In genomic region chr4:104555408-104555807, GRCm38 (mm10) we compare ENCODE assay signal across 16 mouse cellular contexts.
DNase-seq lines count a peak whose midpoint lies in the region; ATAC-seq and TF ChIP-seq lines count a peak whose summit lies in the region.
"Had no signal": no experiment of that assay in that cellular context is flagged by ENCODE, and none has a peak within 500 bp of the region (broad histone marks: within the 10 kb centered on the region; RNA-seq: fewer than 3 reads in every experiment).

No protein-coding gene starts in this region.

- H3K36me3 ChIP-seq in kidney, adult 2 months (ENCODE audit: control insufficient read depth, insufficient read depth, low read length): no peaks in the 10 kb centered on the region
- no peaks in the 10 kb centered on the region for H3K36me3 ChIP-seq in hindbrain, embryonic 11.5 days (ENCODE audit: control insufficient read depth, insufficient read depth, low read length)
- H3K36me3 ChIP-seq in limb, embryonic 12.5 days: no peaks in the 10 kb centered on the region
- H3K36me3 ChIP-seq: embryonic facial prominence, embryonic 13.5 days; heart, embryonic 15.5 days had no signal

- peak; percentile 7 for DNase-seq in kidney, adult 2 months
- no peak for DNase-seq in kidney, adult 18-20 months
- peak; percentile 42 for DNase-seq in brain, embryonic 14.5 days (ENCODE audit: low read depth)
- DNase-seq in hindbrain, embryonic 11.5 days (ENCODE audit: low spot score): peak; percentile 42
- no peak for DNase-seq in natural killer cell, adult 2 months (ENCODE audit: low spot score in 2 of 2)
- DNase-seq in left cerebral cortex, postnatal 10 days (ENCODE audit: extremely low spot score in 1 of 2, low spot score in 2 of 2): no peak
- no peak for DNase-seq in cerebellum, adult 9-10 months
- DNase-seq: gastrocnemius, postnatal 36 days; lung, postnatal 36 days; thymus, postnatal 36 days had no signal

- H3K4me2 ChIP-seq in hindbrain, embryonic 11.5 days (replicated peaks; ENCODE audit: low read depth, low read length): no peak overlapping the region
- no peak overlapping the region for H3K4me2 ChIP-seq in limb, embryonic 12.5 days
- H3K4me2 ChIP-seq: embryonic facial prominence, embryonic 13.5 days; heart, embryonic 15.5 days had no signal

- no peak overlapping the region for H3K9ac ChIP-seq in hindbrain, embryonic 11.5 days (ENCODE audit: low read depth, low read length)
- H3K9ac ChIP-seq in limb, embryonic 12.5 days (replicated peaks): no peak overlapping the region
- H3K9ac ChIP-seq: embryonic facial prominence, embryonic 13.5 days; heart, embryonic 15.5 days had no signal

- 30% methylated on average over 2 of the region's 2 CpGs for WGBS in kidney, adult 2 months
- WGBS in hindbrain, embryonic 11.5 days: 47% methylated on average over 2 of the region's 2 CpGs
- WGBS in limb, embryonic 12.5 days: 30% methylated on average over 2 of the region's 2 CpGs

- no peaks in the 10 kb centered on the region for H3K4me1 ChIP-seq in kidney, adult 2 months (ENCODE audit: control insufficient read depth, insufficient read depth, low read length)
- H3K4me1 ChIP-seq in hindbrain, embryonic 11.5 days (replicated peaks; ENCODE audit: control insufficient read depth, insufficient read depth, low read length): no peaks in the 10 kb centered on the region
- H3K4me1 ChIP-seq in limb, embryonic 12.5 days (replicated peaks): peaks cover 24% of the 10 kb centered on the region
- H3K4me1 ChIP-seq: heart, embryonic 15.5 days had no signal

- intact Hi-C loops in left cerebral cortex, postnatal 10 days (cut with DNase I): no loop called here

- no peak overlapping the region for H3K4me3 ChIP-seq in kidney, adult 2 months (ENCODE audit: insufficient read depth, low read depth, low read length)
- no peak overlapping the region for H3K4me3 ChIP-seq in hindbrain, embryonic 11.5 days (ENCODE audit: low read depth, low read length)
- H3K4me3 ChIP-seq in limb, embryonic 12.5 days (replicated peaks): no peak overlapping the region
- H3K4me3 ChIP-seq: embryonic facial prominence, embryonic 13.5 days; heart, embryonic 15.5 days; myocyte had no signal

- H3K27ac ChIP-seq in kidney, adult 2 months (ENCODE audit: insufficient read depth, low read depth, low read length): no peak overlapping the region
- H3K27ac ChIP-seq in hindbrain, embryonic 11.5 days (ENCODE audit: low read depth, low read length): no peak overlapping the region
- H3K27ac ChIP-seq in limb, embryonic 12.5 days: no peak overlapping the region
- H3K27ac ChIP-seq: embryonic facial prominence, embryonic 13.5 days; heart, embryonic 15.5 days had no signal

- no peak for TF ChIP-seq CTCF in kidney, adult 2 months (conservative IDR thresholded peaks at IDR 0.05; ENCODE audit: insufficient read depth, insufficient read length, low read depth, low read length)
- no peak for TF ChIP-seq CTCF in brain, embryonic 14.5 days (IDR thresholded peaks at IDR 0.05; ENCODE audit: borderline replicate concordance, extremely low read depth, insufficient read depth, insufficient read length)

- peak; percentile 71; the same call in 1 of the 2 replicates for ATAC-seq in hindbrain, embryonic 11.5 days (ENCODE audit: low FRiP score)
- ATAC-seq in limb, embryonic 12.5 days (ENCODE audit: insufficient number of reproducible peaks, insufficient read depth, low FRiP score, low TSS enrichment, low read depth): peak; percentile 79
- ATAC-seq: activated CD4-positive, CD25-positive, alpha-beta regulatory T cell, adult 4 months; forebrain, embryonic 16.5 days had no signal

- no peaks in the 10 kb centered on the region for H3K27me3 ChIP-seq in kidney, adult 2 months (replicated peaks; ENCODE audit: control insufficient read depth, insufficient read depth, low read length)
- no peaks in the 10 kb centered on the region for H3K27me3 ChIP-seq in hindbrain, embryonic 11.5 days (ENCODE audit: control insufficient read depth, insufficient read depth, low read length)
- H3K27me3 ChIP-seq in limb, embryonic 12.5 days: no peaks in the 10 kb centered on the region
- H3K27me3 ChIP-seq: heart, embryonic 15.5 days had no signal

- no peak for TF ChIP-seq POLR2A in kidney, adult 2 months (IDR thresholded peaks at IDR 0.05; ENCODE audit: low read depth, low read length)
- no peak for TF ChIP-seq POLR2A in brain, embryonic 14.5 days (IDR thresholded peaks at IDR 0.05; ENCODE audit: borderline replicate concordance, extremely low read depth, insufficient read depth, insufficient read length, poor library complexity, severe bottlenecking)

- no peaks in the 10 kb centered on the region for H3K9me3 ChIP-seq in hindbrain, embryonic 11.5 days (ENCODE audit: control insufficient read depth, low read length)
- H3K9me3 ChIP-seq in limb, embryonic 12.5 days: no peaks in the 10 kb centered on the region
- H3K9me3 ChIP-seq: embryonic facial prominence, embryonic 13.5 days; heart, embryonic 15.5 days had no signal

Comparison
In these comparisons a context has a peak if more than half of its experiments do, and no peak if none do; other contexts are left out.
1. DNase-seq: peak in kidney, adult 2 months (single experiment), brain, embryonic 14.5 days (single experiment) and hindbrain, embryonic 11.5 days (single experiment); none in kidney, adult 18-20 months (single experiment), natural killer cell, adult 2 months (0 of 2), left cerebral cortex, postnatal 10 days (0 of 2) and cerebellum, adult 9-10 months (single experiment).